Mouse (Mus musculus) limb, embryonic 14.5 days (tissue): Measurements from ENCODE around the gene Zfp513. TPM values are rescaled to one million over a fixed set of nuclear protein-coding genes. Genes with fewer than 3 reads are reported as not detected.
"Not testable (repeated sequence)": the region's sequence is repeated elsewhere in the genome, so short reads cannot be mapped to it uniquely, and the experiment has no call there.

Source experiments
- ATAC-seq: fragments of 200-750 bp; cut with Nextera tagmentation; 2 replicates; pipeline ENCODE4 v1.8.0; 2017; ENCODE audit warnings: low read depth, moderate number of reproducible peaks, moderate TSS enrichment; ENCODE audit not compliant: low FRiP score
- DNase-seq: peaks from one replicate; pipeline ENCODE4 v3.0.0-alpha.2; 2015; ENCODE audit warnings: low spot score
- H3K27ac ChIP-seq: fragments of 300-500 bp; sonication (generic); replicated peaks from 2 replicates; pipeline ENCODE4 v1.5.1; 2014; ENCODE audit warnings: low read depth, mild to moderate bottlenecking, low read length, moderate library complexity, mixed read lengths
- H3K27me3 ChIP-seq: fragments of 300-500 bp; sonication (generic); 2 replicates; pipeline ENCODE4 v1.6.1; 2014; ENCODE audit warnings: low read length, mixed read lengths; ENCODE audit not compliant: control insufficient read depth, insufficient read depth
- H3K36me3 ChIP-seq: fragments of 300-500 bp; sonication (generic); 2 replicates; pipeline ENCODE4 v1.6.1; 2014; ENCODE audit warnings: mild to moderate bottlenecking, low read length, moderate library complexity, mixed read lengths; ENCODE audit not compliant: control insufficient read depth, insufficient read depth
- H3K4me1 ChIP-seq: fragments of 300-500 bp; sonication (generic); 2 replicates; pipeline ENCODE4 v1.6.1; 2014; ENCODE audit warnings: antibody characterized with exemption, low read length, mixed read lengths; ENCODE audit not compliant: control insufficient read depth, insufficient read depth
- H3K4me2 ChIP-seq: fragments of 300-500 bp; sonication (generic); replicated peaks from 2 replicates; pipeline ENCODE4 v1.6.1; 2014; ENCODE audit warnings: low read depth, mild to moderate bottlenecking, low read length, moderate library complexity; ENCODE audit not compliant: severe bottlenecking
- H3K4me3 ChIP-seq: fragments of 300-500 bp; sonication (generic); replicated peaks from 2 replicates; pipeline ENCODE4 v1.5.1; 2014; ENCODE audit warnings: low read length
- H3K9ac ChIP-seq: fragments of 300-500 bp; sonication (generic); 2 replicates; pipeline ENCODE4 v1.6.1; 2014; ENCODE audit warnings: mild to moderate bottlenecking, low read depth, low read length, moderate library complexity; ENCODE audit not compliant: severe bottlenecking
- H3K9me3 ChIP-seq: fragments of 300-500 bp; sonication (generic); 2 replicates; pipeline ENCODE4 v1.6.1; 2016; ENCODE audit warnings: low read length; ENCODE audit not compliant: control insufficient read depth
- POLR2A ChIP-seq: fragments of 200-500 bp; IDR thresholded peaks from 2 replicates; pipeline ENCODE4 v1.8.0; 2012; ENCODE audit warnings: inconsistent platforms, mild to moderate bottlenecking, moderate library complexity, borderline replicate concordance; ENCODE audit not compliant: insufficient read depth, insufficient read length; ENCODE audit errors: extremely low read depth
- WGBS: fragments of 180-500 bp; shearing (Covaris S2); extraction: QIAGEN DNeasy Blood & Tissue Kit; methylation state at CpG from one replicate; pipeline ENCODE4 v1.1.7; 2014; 5-methylcytosine and 5-hydroxymethylcytosine counted together
- polyA plus RNA-seq, 2 experiments: library from polyadenylated mRNA; depleted of rRNA in 1 of 2; stranded (reverse) in 1 of 2; unstranded in 1 of 2; fragments of >200 nt; fragmentation: Nextera tagmentation in 1 of 2; extraction: Ambion mirVana in 1 of 2; gene quantifications; 2 replicates each; pipeline versions ENCODE4 v1.2.1 to v1.2.3; 2012 to 2014

The Zfp513 gene
- polyA plus RNA-seq, 2 experiments, result 6.8 to 58.8 TPM

DNA sequence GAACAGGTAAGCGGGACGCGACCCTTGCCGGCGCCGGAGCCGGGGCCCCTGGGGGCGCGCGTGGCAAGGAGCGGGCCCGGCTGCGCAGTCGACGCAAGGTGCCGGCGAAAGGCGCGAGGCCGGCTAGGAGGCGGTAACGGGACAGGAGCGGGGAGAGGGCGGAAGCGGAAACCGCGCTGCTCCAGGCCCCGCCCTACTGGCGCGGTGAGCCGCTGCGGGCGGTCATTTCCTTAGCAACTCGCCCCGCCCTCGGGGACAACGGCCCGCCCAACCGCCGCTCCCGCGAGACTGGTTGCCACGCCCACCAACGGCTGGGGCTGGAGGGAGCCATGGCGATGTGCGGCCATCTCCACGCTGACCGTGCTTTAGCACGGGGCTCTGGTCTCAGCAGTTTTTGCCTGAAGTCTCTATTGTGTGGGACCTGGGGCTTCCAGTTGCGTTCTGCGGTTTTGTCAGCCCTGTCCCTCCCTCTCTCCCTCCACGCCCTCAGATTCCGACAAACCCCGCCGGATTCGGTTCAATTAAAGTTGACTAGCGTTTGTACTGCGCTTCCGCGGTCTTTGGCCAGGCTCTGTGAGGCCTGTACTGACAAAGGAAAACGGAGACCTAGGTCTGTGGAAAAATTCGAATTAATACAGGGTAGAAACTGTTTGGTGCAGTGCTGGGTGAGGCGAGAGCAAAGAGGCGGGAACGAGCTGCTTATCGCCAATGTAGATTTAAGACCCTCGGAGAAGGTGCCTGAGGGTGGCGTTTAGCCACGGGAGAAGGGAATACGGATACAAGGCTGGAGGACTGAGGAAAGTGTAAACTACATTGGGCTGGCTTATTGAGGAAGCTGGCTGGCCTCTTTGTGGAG, 18.6 kb upstream of the Zfp513 start, which contains the start of gene Ppm1g:
TSS of gene Ppm1g (minus strand) at position 240 of the 856 bp plus-strand sequence.
- peak within 1 kb of the TSS; percentile 71 for H3K9ac ChIP-seq
- no peaks in the 10 kb centered on the region for H3K27me3 ChIP-seq
- peak; percentile 95 for ATAC-seq
- peak within 1 kb of the TSS; percentile 79 for H3K4me2 ChIP-seq
- WGBS, result under 1% methylated on average over 66 of the region's 70 CpGs
- H3K4me3 ChIP-seq, result peak within 1 kb of the TSS; percentile 96
- no peaks in the 10 kb centered on the region for H3K9me3 ChIP-seq
- H3K36me3 ChIP-seq, result 0 out of 2 replicates have a peak, but pooled peaks cover 2% of the 10 kb centered on the region
- peak within 1 kb of the TSS; percentile 89 for H3K27ac ChIP-seq
- H3K4me1 ChIP-seq, result peaks cover 8% of the 10 kb centered on the region; the same call in 1 of the 2 replicates
- peak; percentile 98 for DNase-seq
- peak; percentile 98; the same call in 1 of the 2 replicates for TF ChIP-seq POLR2A

DNA sequence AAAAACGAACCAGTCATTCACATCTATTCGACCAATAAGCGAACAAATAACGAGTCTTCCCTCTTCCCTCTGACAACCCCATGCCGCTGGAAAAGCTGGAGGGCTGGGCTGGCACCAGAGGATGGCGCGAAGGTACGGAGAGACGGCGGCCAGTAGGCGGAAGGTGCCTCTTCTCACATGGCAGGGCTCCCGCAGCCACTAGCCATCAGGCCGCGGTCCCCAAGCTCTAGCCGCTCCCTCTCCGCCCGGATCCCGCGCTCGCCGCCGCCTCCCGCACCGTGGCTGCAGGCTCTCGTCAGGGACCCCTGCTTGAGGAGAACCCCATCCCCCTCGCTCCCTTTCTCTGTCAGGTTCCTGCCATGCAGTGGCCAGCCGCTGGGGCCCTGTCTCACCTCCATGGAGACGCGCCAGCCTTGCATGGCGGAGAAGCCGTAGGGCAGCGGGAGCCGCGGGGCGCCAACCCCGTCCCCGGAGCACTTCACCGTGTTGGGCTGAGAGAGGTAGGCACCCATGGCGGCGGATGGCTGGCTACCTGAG, 17.9 kb upstream of the Zfp513 start:
- peak overlapping the region; percentile 89 for H3K27ac ChIP-seq
- ATAC-seq (peak; percentile 36), DNase-seq (peak; percentile 22)
- peaks cover 8% of the 10 kb centered on the region; the same call in 1 of the 2 replicates for H3K4me1 ChIP-seq
- H3K36me3 ChIP-seq, result 0 out of 2 replicates have a peak, but pooled peaks cover 2% of the 10 kb centered on the region
- H3K27me3 ChIP-seq, result no peaks in the 10 kb centered on the region
- H3K4me2 ChIP-seq, result peak overlapping the region; percentile 79
- no peaks in the 10 kb centered on the region for H3K9me3 ChIP-seq
- under 1% methylated on average over 15 of the region's 40 CpGs for WGBS
- peak overlapping the region; percentile 96 for H3K4me3 ChIP-seq
- H3K9ac ChIP-seq, result peak overlapping the region; percentile 71
- no peak for TF ChIP-seq POLR2A

DNA sequence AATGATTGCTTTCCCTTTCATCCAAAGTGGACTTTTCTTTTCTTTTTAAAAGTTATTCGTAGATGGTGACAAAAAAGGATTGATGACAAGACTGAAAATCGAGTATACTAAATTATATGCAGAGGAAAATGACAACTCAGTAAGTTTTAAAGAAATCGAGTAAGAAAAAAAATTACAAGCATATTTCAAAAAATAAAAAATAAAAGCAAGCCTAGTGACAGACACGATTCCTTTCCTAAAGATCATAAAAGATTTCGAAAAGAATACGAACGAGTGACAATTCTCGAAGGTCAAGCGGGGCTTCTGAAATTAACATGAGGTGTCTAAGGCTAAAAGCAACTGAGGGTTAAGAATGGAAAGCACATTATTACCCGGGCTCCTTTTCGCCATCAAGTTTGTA, 17.4 kb upstream of the Zfp513 start:
- H3K4me2 ChIP-seq, result peak overlapping the region; percentile 79
- DNase-seq, result no peak
- no peaks in the 10 kb centered on the region for H3K27me3 ChIP-seq
- H3K27ac ChIP-seq, result peak overlapping the region; percentile 89
- no peak for TF ChIP-seq POLR2A
- peak overlapping the region; percentile 96 for H3K4me3 ChIP-seq
- H3K4me1 ChIP-seq, result peaks cover 8% of the 10 kb centered on the region; the same call in 1 of the 2 replicates
- H3K9ac ChIP-seq, result peak overlapping the region; percentile 71
- 2% methylated on average over 11 of the region's 11 CpGs for WGBS
- H3K9me3 ChIP-seq, result no peaks in the 10 kb centered on the region
- no peak for ATAC-seq
- 0 out of 2 replicates have a peak, but pooled peaks cover 2% of the 10 kb centered on the region for H3K36me3 ChIP-seq

DNA sequence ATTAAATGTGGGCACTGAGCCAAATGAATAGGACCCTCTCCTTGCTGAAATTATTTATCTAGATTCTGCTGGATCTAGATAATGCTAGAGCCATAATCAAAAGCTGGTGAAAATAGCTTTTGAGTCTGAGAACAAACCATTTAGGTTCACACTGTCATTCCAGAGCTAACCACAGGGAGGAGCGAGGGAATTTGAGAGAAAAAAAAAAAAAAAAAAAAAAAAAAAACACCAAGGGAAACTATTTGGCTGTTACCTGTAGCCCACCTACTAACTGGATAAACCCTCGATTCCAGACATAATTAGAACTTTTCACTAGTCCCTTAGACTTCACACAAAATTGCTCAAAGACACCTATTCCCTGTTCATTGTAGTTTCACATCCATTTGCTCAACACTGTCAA, 17.0 kb upstream of the Zfp513 start:
- peaks cover 8% of the 10 kb centered on the region; the same call in 1 of the 2 replicates for H3K4me1 ChIP-seq
- H3K27ac ChIP-seq, result no peak overlapping the region
- ATAC-seq (no peak), DNase-seq (peak; percentile 20)
- peak overlapping the region; percentile 79 for H3K4me2 ChIP-seq
- 2% methylated on average over 2 of the region's 2 CpGs for WGBS
- no peaks in the 10 kb centered on the region for H3K27me3 ChIP-seq
- peak overlapping the region; percentile 96 for H3K4me3 ChIP-seq
- H3K9me3 ChIP-seq, result no peaks in the 10 kb centered on the region
- H3K9ac ChIP-seq, result no peak overlapping the region
- H3K36me3 ChIP-seq, result 0 out of 2 replicates have a peak, but pooled peaks cover 2% of the 10 kb centered on the region
- TF ChIP-seq POLR2A, result no peak

DNA sequence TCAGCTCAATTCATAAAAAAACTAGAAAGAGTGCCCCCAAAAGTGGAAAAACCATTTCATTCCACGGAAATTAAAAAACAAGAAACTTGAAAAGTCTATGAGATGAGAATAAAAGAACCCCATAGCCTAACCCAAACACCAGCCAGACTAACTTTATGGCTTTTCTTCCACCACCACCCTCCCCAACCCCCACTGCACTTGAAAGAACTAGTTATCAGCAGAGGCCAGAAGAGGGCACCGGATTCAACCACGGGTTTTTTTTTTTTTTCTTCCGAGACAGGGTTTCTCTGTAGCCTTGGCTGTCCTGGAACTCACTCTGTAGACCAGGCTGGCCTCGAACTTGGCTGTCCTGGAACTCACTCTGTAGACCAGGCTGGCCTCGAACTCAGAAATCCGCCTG, 16.2 kb upstream of the Zfp513 start:
- Histone ChIP-seq H3K36me3 (0 out of 2 replicates have a peak, but pooled peaks cover 2% of the 10 kb centered on the region), H3K9me3 (no peaks in the 10 kb centered on the region), H3K4me2 (no peak overlapping the region), H3K4me3 (no peak overlapping the region), H3K27me3 (no peaks in the 10 kb centered on the region), H3K27ac (no peak overlapping the region), H3K9ac (no peak overlapping the region), H3K4me1 (peaks cover 8% of the 10 kb centered on the region; the same call in 1 of the 2 replicates)
- 67% methylated on average over 7 of the region's 7 CpGs for WGBS
- DNase-seq, result no peak
- TF ChIP-seq POLR2A, result no peak
- ATAC-seq, result no peak

DNA sequence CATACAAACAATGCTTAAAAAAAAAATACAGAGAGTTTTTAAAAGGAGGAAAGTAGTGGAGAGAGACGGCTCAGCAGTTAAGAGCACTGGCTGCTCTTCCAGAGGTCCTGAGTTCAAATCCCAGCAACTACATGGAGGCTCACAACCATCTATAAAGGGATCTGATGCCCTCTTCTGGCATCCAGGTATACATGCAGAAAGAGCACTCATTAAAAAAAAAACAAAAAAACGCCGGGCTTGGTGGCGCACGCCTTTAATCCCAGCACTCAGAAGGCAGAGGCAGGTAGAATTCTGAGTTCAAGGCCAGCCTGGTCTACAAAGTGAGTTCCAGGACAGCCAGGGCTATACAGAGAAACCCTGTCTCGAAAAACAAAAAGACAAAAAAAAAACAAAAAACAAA, 14.5 kb upstream of the Zfp513 start:
- not testable (repeated sequence) for H3K4me2 ChIP-seq, H3K4me3 ChIP-seq, H3K9me3 ChIP-seq, H3K36me3 ChIP-seq, DNase-seq, H3K4me1 ChIP-seq, ATAC-seq, H3K27ac ChIP-seq, H3K27me3 ChIP-seq, H3K9ac ChIP-seq
- 86% methylated on average over 6 of the region's 6 CpGs for WGBS
